Mouse (Mus musculus) forebrain, embryonic 12.5 days (tissue): ENCODE data around the gene Fam163a. TPM values are rescaled to one million over a fixed set of nuclear protein-coding genes. Genes with fewer than 3 reads are reported as not detected.
A peak's percentile ranks its signal among the peaks of the same experiment; 100 is the strongest.

Experiments
- ATAC-seq: fragments of 200-750 bp; cut with Nextera tagmentation; 2 replicates; pipeline ENCODE4 v1.8.0; 2017; ENCODE audit warnings: moderate TSS enrichment; ENCODE audit not compliant: low FRiP score
- H3K27ac ChIP-seq: fragments of 300-500 bp; sonication (generic); 2 replicates; pipeline ENCODE4 v1.5.1; 2016; ENCODE audit warnings: mild to moderate bottlenecking
- H3K27me3 ChIP-seq: fragments of 300-500 bp; sonication (generic); 2 replicates; pipeline ENCODE4 v1.6.1; 2016; ENCODE audit warnings: mild to moderate bottlenecking
- H3K36me3 ChIP-seq: fragments of 300-500 bp; sonication (generic); replicated peaks from 2 replicates; pipeline ENCODE4 v1.6.1; 2016; ENCODE audit warnings: mild to moderate bottlenecking
- H3K4me1 ChIP-seq: fragments of 300-500 bp; sonication (generic); 2 replicates; pipeline ENCODE4 v1.6.1; 2016
- H3K4me2 ChIP-seq: fragments of 300-500 bp; sonication (generic); 2 replicates; pipeline ENCODE4 v1.6.1; 2016; ENCODE audit warnings: mild to moderate bottlenecking, moderate library complexity
- H3K4me3 ChIP-seq: fragments of 300-500 bp; sonication (generic); replicated peaks from 2 replicates; pipeline ENCODE4 v1.5.1; 2016; ENCODE audit warnings: mild to moderate bottlenecking
- H3K9ac ChIP-seq: fragments of 300-500 bp; sonication (generic); 2 replicates; pipeline ENCODE4 v1.6.1; 2016; ENCODE audit warnings: mild to moderate bottlenecking
- H3K9me3 ChIP-seq: fragments of 300-500 bp; sonication (generic); 2 replicates; pipeline ENCODE4 v1.6.1; 2016
- WGBS: fragments of 180-500 bp; shearing (Covaris S2); methylation state at CpG from one replicate; pipeline ENCODE4 v1.1.7; 2016; 5-methylcytosine and 5-hydroxymethylcytosine counted together
- polyA plus RNA-seq: library from polyadenylated mRNA; unstranded; fragments of >200 nt; fragmentation: Nextera tagmentation; extraction: Ambion mirVana; gene quantifications from 2 replicates; pipeline ENCODE4 v1.2.1, GENCODE M21; 2016

The Fam163a gene
- polyA plus RNA-seq, 1 experiment from 2014 or later, result 2.7 TPM

DNA sequence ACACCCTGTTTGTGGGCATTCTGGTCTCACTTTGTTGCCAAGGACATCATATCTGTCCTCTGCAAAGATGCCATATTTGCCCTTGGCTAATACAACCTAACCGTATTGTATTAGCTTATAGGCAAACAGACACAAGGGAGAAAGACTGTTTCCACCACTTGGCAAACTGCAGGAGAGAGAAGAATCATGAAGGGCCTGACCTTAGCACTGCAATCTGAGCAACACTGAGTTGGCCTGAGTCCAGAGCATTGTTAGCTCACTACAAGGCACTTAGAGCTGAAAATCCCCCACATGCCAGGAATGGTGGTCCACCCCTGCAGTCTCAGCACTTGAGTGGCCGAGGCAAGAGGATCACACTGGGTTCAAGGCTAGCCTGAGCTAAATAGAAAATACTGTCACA, 13.7 kb upstream of the Fam163a start:
- Histone ChIP-seq H3K9me3 (no peaks in the 10 kb centered on the region), H3K4me1 (peaks cover 22% of the 10 kb centered on the region), H3K9ac (no peak overlapping the region), H3K36me3 (no peaks in the 10 kb centered on the region), H3K4me2 (no peak overlapping the region), H3K4me3 (no peak overlapping the region), H3K27me3 (no peaks in the 10 kb centered on the region), H3K27ac (no peak overlapping the region)
- whole genome bisulfite sequencing, result 94% methylated on average over 2 of the region's 2 CpGs
- no peak for ATAC-seq

DNA sequence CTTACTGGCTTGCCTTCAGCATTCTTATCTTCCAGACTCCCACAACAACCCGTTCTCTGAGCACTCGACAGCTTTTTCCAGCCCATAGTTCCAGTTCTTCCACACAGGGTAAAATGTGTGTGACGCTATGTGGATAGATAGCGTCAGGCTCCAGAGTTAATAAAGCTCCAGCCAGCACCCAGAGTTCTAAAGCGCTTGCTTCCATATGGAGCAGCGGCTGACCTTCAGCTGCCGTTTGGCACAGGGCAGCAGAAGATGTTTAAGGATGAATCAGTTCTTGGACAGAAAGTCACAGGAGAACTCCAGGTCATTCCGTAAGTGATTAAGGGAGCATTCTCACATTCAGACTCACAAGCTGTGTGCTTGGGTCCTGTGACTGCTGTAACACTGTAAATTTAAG, 13.1 kb upstream of the Fam163a start:
- Histone ChIP-seq H3K27ac (no peak overlapping the region), H3K4me2 (no peak overlapping the region), H3K36me3 (no peaks in the 10 kb centered on the region), H3K27me3 (no peaks in the 10 kb centered on the region), H3K4me3 (no peak overlapping the region), H3K4me1 (peaks cover 17% of the 10 kb centered on the region), H3K9ac (no peak overlapping the region), H3K9me3 (no peaks in the 10 kb centered on the region)
- WGBS, result 87% methylated on average over 8 of the region's 8 CpGs
- ATAC-seq, result no peak

- Histone ChIP-seq H3K9me3 (no peaks in the 10 kb centered on the region), H3K4me2 (no peak overlapping the region), H3K27me3 (no peaks in the 10 kb centered on the region), H3K4me3 (no peak overlapping the region), H3K4me1 (peaks cover 11% of the 10 kb centered on the region), H3K36me3 (no peaks in the 10 kb centered on the region), H3K9ac (no peak overlapping the region), H3K27ac (no peak overlapping the region)
- no peak for ATAC-seq
- 59% methylated on average over 3 of the region's 3 CpGs for WGBS
These were observed 12.6 kb upstream of the Fam163a start for GRCm38 (mm10) chr1:156217393-156217792.

DNA sequence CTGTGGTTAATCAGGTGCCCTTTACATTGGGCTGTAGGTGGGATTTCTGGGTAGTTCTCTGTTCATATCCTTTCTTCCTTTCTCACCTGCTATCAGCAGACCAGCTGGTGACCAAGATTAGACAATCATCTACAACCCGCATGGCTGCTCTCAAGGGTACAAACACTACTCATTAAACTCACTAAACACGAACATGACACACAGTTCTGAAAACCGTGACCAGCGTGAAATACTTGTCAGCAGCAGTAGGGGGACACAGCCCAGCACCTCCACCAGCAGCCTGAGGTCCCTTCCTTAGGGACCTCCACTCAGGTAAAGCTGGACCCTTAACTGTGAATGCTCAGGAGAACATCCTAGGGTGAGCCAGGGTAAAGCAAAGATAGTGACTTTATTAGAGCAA, 11.4 kb upstream of the Fam163a start:
- no peak overlapping the region for H3K9ac ChIP-seq
- WGBS, result 74% methylated on average over 4 of the region's 4 CpGs
- H3K4me2 ChIP-seq, result no peak overlapping the region
- no peak overlapping the region for H3K27ac ChIP-seq
- H3K4me3 ChIP-seq, result no peak overlapping the region
- H3K27me3 ChIP-seq, result no peaks in the 10 kb centered on the region
- no peaks in the 10 kb centered on the region for H3K36me3 ChIP-seq
- 0 out of 2 replicates have a peak, but pooled peaks have one; percentile 20 for ATAC-seq
- no peaks in the 10 kb centered on the region for H3K9me3 ChIP-seq
- H3K4me1 ChIP-seq, result no peaks in the 10 kb centered on the region; the same call in 1 of the 2 replicates

DNA sequence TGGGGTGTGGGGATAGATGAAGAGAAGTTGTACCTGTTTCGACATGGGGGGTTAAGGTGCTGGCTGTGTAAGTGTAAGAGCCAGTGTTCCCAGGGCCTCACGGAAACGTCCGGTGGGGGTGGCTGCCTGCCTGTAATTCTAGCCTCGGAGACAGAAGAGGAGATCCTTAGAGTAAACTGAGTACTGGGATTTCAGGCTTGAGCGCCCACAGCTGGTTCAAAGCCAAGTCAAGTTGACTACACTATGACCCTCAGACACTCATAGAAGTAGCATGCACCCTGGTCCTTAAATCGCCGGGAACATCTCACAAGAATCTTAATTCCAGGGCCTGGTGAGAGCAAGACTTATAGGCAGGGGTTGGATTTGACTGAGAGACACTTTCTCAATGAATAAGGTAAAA, 9.8 kb upstream of the Fam163a start:
- ATAC-seq, result no peak

DNA sequence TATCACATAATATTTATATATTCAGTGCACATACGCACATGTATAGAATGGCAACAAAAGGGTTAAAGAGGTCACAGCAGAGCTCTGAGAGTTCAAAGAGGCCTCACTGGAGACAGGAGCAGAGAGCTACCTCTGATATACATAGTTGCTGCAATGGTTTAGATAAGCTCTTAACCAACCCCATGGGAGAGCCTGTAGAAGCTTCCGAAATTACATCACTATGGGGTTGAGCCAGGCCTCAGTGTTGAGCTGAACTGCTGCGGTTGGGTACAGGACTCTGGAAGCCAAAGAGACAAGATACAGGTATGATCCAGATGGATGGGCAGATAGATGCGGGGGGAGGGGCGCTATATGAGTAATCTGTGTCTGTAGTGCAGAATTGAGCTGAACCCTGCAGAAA, 8.1 kb upstream of the Fam163a start:
- Histone ChIP-seq H3K9me3 (no peaks in the 10 kb centered on the region), H3K4me2 (no peak overlapping the region), H3K9ac (no peak overlapping the region), H3K4me3 (no peak overlapping the region), H3K27me3 (no peaks in the 10 kb centered on the region), H3K36me3 (no peaks in the 10 kb centered on the region), H3K27ac (no peak overlapping the region), H3K4me1 (no peaks in the 10 kb centered on the region)
- no peak for ATAC-seq
- WGBS, result 95% methylated on average over 5 of the region's 5 CpGs

More for the DNA sequence above, 9.8 kb upstream of the Fam163a start:
- Histone ChIP-seq H3K9me3 (no peaks in the 10 kb centered on the region), H3K27ac (no peak overlapping the region), H3K4me3 (no peak overlapping the region), H3K4me1 (no peaks in the 10 kb centered on the region), H3K27me3 (no peaks in the 10 kb centered on the region), H3K36me3 (no peaks in the 10 kb centered on the region), H3K4me2 (no peak overlapping the region), H3K9ac (no peak overlapping the region)
- 88% methylated on average over 8 of the region's 8 CpGs for WGBS

DNA sequence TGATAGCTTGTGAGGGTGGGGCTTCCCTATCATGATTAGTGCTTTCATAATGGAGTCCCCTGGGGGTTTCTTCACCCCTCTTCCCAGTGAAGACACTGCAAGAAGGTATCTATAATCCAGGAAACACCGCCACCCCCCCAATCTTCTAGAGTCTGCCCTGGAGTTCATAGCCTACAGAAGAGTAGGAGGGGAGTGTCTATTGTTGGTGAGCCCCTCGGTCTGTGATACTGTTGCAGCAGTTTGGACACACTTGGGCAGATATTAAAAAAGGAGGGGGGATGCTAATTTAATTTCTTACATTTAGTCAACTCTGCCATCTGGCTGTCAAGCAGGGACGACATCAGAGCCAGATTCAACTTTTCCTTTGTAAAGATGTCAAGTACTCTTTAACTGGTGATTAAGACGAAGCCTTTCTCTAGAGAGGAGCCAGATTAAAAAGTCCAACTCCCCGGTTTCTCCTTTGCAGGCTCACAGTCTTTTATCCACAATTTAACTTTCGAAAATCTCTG, 7.0 kb upstream of the Fam163a start:
- H3K9ac ChIP-seq, result no peak overlapping the region
- no peak for ATAC-seq
- no peaks in the 10 kb centered on the region for H3K4me1 ChIP-seq
- WGBS, result 38% methylated on average over 6 of the region's 6 CpGs
- H3K9me3 ChIP-seq, result no peaks in the 10 kb centered on the region
- H3K4me2 ChIP-seq, result no peak overlapping the region
- H3K27me3 ChIP-seq, result peaks cover 7% of the 10 kb centered on the region
- H3K27ac ChIP-seq, result no peak overlapping the region
- H3K36me3 ChIP-seq, result no peaks in the 10 kb centered on the region
- H3K4me3 ChIP-seq, result no peak overlapping the region

DNA sequence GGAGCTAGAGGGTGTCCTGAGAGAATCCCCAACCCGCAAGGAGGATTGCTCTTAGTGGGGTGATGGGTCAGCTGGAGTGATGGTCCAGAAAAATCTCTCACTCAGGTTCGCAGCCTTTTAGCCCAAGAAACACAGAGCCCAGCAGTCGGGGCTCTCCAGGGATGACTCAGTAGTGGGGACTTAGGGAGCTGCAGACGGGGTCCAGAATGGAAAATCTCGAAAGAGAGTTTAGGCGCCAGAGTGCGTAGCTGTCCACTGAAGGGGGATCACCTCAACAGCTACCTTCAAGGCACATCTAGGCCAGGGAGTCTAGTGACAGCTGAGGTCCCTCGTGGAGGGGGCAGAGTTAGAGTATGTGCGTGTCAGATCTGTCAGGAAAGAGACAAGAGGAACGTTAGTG, 338 bp upstream of the Fam163a start:
- H3K27me3 ChIP-seq, result peaks cover 66% of the 10 kb centered on the region
- no peak overlapping the region for H3K27ac ChIP-seq
- H3K9ac ChIP-seq, result peak overlapping the region; percentile 48; the same call in 1 of the 2 replicates
- ATAC-seq, result no peak; the same call in 1 of the 2 replicates
- WGBS, result 17% methylated on average over 10 of the region's 10 CpGs
- peak overlapping the region; percentile 79 for H3K4me2 ChIP-seq
- H3K4me1 ChIP-seq, result peaks cover 27% of the 10 kb centered on the region
- peak overlapping the region; percentile 45 for H3K4me3 ChIP-seq
- H3K36me3 ChIP-seq, result no peaks in the 10 kb centered on the region
- H3K9me3 ChIP-seq, result no peaks in the 10 kb centered on the region

DNA sequence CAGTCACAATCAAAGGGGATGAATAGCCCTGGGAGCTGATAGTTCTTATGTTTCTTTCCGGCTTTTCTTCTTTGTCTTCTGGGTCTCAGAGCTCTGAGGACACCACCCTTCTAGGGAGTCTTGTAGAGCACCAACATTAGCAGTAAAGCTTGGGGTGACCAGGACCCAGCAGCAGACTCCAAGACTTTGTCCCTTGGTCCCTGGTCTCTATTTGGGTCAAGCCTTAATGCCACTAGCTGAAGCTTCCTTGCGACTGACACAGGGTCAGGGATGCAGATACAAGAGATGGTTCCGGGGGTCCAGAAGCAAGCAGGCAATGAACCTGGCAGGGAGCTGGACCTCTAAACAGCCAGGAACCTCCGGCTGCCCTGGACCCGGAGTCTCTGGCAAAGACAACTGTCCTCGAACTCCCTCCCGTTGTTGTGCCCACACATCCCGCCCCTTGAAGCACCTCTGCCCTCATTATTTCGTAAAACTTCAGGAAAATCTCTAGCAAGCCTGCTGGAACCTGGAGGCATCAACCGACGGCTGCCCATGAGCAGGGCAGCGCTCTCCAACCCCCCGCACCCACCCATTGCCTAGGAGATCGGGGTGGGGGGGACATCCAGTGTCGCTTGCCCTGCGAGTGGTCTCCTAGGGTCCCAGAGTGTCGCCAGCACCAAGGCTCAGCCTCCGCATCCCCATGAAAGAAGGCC, 718 bp downstream of the Fam163a start:
- H3K27ac ChIP-seq, result no peak overlapping the region
- ATAC-seq, result no peak

DNA sequence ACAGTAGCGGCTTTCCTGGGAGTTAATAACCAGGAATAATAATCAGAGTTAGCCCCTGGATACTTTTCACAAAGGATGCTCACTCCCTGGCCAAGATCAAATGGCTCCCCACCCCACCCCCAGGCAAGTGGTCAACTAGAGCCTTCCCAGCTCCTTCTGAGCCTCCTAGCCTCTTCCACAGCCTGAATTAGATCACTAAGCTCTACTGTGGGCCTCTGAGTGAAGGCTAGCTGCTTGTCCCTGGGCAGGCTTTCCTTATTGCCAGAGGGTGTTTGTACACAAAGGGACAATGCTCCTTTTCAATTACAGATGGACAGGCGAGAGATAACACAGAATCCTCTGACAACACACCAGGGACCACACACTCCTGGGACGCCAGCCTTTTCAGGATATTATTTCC, 2.2 kb downstream of the Fam163a start:
- Histone ChIP-seq H3K9me3 (no peaks in the 10 kb centered on the region), H3K9ac (no peak overlapping the region), H3K4me2 (no peak overlapping the region; the same call in 1 of the 2 replicates), H3K4me1 (peaks cover 27% of the 10 kb centered on the region), H3K27ac (no peak overlapping the region), H3K36me3 (no peaks in the 10 kb centered on the region), H3K4me3 (no peak overlapping the region), H3K27me3 (peaks cover 66% of the 10 kb centered on the region)
- 24% methylated on average over 3 of the region's 3 CpGs for WGBS
- no peak for ATAC-seq

More for the DNA sequence above, 718 bp downstream of the Fam163a start:
- H3K9me3 ChIP-seq, result no peaks in the 10 kb centered on the region
- H3K4me1 ChIP-seq, result peaks cover 27% of the 10 kb centered on the region
- WGBS, result 3% methylated on average over 18 of the region's 18 CpGs
- peak overlapping the region; percentile 79 for H3K4me2 ChIP-seq
- peak overlapping the region; percentile 48 for H3K9ac ChIP-seq
- H3K27me3 ChIP-seq, result peaks cover 66% of the 10 kb centered on the region
- peak overlapping the region; percentile 45 for H3K4me3 ChIP-seq
- no peaks in the 10 kb centered on the region for H3K36me3 ChIP-seq

- no peak overlapping the region for H3K4me3 ChIP-seq
- no peak overlapping the region for H3K27ac ChIP-seq
- H3K27me3 ChIP-seq, result peaks cover 60% of the 10 kb centered on the region
- no peaks in the 10 kb centered on the region for H3K36me3 ChIP-seq
- H3K4me1 ChIP-seq, result peaks cover 27% of the 10 kb centered on the region
- H3K9me3 ChIP-seq, result no peaks in the 10 kb centered on the region
- ATAC-seq, result no peak
- no peak overlapping the region for H3K9ac ChIP-seq
- H3K4me2 ChIP-seq, result no peak overlapping the region
- 88% methylated on average over 3 of the region's 3 CpGs for WGBS
These were observed 3.8 kb downstream of the Fam163a start for GRCm38 (mm10) chr1:156201069-156201468.

- Histone ChIP-seq H3K9me3 (no peaks in the 10 kb centered on the region), H3K4me3 (no peak overlapping the region), H3K9ac (no peak overlapping the region), H3K27me3 (peaks cover 27% of the 10 kb centered on the region), H3K36me3 (no peaks in the 10 kb centered on the region), H3K27ac (no peak overlapping the region), H3K4me2 (no peak overlapping the region), H3K4me1 (peaks cover 17% of the 10 kb centered on the region)
- 84% methylated on average over 4 of the region's 4 CpGs for WGBS
- no peak for ATAC-seq
These were observed 7.2 kb downstream of the Fam163a start for GRCm38 (mm10) chr1:156197588-156197987.

DNA sequence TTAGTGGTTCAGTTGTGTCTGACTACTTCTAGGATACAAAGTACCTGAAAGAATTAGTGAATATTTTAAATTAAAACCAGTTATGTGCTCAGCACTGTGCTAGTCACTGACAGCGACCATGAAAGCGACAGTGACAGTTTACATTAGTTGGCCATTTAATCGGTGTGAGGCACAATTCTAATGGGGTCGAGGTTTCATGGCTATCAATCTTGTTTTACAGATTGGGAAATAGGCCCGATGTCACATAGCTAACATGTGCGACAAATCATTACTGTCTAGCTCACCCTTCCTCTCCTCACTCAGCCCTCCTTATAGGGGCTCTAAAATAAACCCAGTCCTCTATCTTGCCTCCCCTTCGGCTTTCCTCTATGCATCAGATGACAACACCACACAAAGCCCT, 11.5 kb downstream of the Fam163a start:
- no peak overlapping the region for H3K4me3 ChIP-seq
- H3K9ac ChIP-seq, result no peak overlapping the region
- 71% methylated on average over 7 of the region's 7 CpGs for WGBS
- ATAC-seq, result peak; percentile 48; the same call in 1 of the 2 replicates
- no peaks in the 10 kb centered on the region for H3K9me3 ChIP-seq
- no peak overlapping the region for H3K4me2 ChIP-seq
- peaks cover 29% of the 10 kb centered on the region for H3K4me1 ChIP-seq
- H3K27me3 ChIP-seq, result peaks cover 16% of the 10 kb centered on the region
- H3K27ac ChIP-seq, result peak overlapping the region; percentile 9; the same call in 1 of the 2 replicates
- H3K36me3 ChIP-seq, result no peaks in the 10 kb centered on the region
